Mouse (Mus musculus) spleen, adult 2 months (tissue): ENCODE data around the gene Fam174a.

ENCODE experiments used
- CTCF ChIP-seq: fragments of 200-500 bp; IDR thresholded peaks from 2 replicates; pipeline ENCODE4 v1.5.1; 2011; ENCODE audit warnings: mild to moderate bottlenecking, inconsistent platforms; ENCODE audit not compliant: insufficient read depth, insufficient read length, insufficient replicate concordance; ENCODE audit errors: extremely low read depth
- POLR2A ChIP-seq: fragments of 200-500 bp; IDR thresholded peaks from 2 replicates; pipeline ENCODE4 v1.6.1; 2011; ENCODE audit warnings: low read depth, low read length, inconsistent platforms

- TF ChIP-seq POLR2A (no peak), CTCF (no peak)
Measured at GRCm38 (mm10) chr1:95363692-95364091, 50.3 kb downstream of the Fam174a start.
